Mouse (Mus musculus) urinary bladder, adult 18-20 months (tissue): ENCODE measurements around the gene Tead2.
"Not testable (repeated sequence)": the region's sequence is repeated elsewhere in the genome, so short reads cannot be mapped to it uniquely, and the experiment has no call there.

Source experiments
- DNase-seq, 2 experiments: peaks; one replicate each; pipeline ENCODE4 v3.0.0; 2022; ENCODE audit warnings: low spot score in 2 of 2, mixed read lengths in 2 of 2

Gene Tead2

GRCm38 (mm10) chr7:45228548-45228947, 13.0 kb downstream of the Tead2 start:
- no peak for DNase-seq

- DNase-seq = no peak
Measured at GRCm38 (mm10) chr7:45229046-45229445, 13.5 kb downstream of the Tead2 start.

GRCm38 (mm10) chr7:45229459-45230203, 14.1 kb downstream of the Tead2 start:
- DNase-seq = no peak

GRCm38 (mm10) chr7:45231192-45231591, 15.6 kb downstream of the Tead2 start:
- no peak for DNase-seq

- DNase-seq = no peak
Measured at GRCm38 (mm10) chr7:45231941-45232340, 16.4 kb downstream of the Tead2 start.

- no peak for DNase-seq
Measured at GRCm38 (mm10) chr7:45232716-45233465, 17.3 kb downstream of the Tead2 start.

DNA sequence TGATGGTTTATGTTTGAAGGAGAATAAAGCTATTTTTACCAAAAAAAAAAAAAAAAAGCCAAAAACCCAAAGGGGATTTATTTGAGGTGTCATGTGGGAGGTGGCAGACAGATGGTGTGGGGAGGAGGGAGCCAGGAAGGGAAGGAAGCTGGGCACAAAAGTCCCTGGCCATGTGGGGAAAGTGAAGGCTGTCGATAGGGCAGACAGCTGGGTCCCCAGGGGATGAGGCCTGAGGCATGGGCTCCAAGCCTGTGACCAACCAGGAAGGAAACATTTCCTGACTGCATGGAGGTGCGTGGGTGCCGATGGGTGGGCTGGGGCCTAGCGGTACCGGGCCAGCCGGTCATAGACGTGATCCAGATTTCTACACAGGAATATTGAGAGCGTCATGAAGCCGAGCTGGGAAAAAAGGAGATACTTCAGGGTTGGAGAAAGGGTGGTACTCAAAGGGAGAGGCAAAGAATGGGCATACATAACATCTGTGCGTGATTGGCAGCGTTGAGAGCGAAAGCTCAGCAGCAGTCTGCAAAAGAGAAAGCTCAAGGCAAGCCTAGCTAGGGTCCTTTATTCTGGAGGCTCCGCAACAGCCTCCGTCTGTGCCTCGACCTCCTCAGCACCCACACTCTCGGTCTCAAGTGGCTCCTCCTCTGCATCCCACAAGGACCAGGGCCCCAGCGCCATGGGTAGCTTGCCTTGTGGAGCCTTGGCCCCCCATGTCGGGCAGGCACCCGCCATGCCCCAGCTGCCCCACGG, 18.2 kb downstream of the Tead2 start:
- no peak for DNase-seq

- DNase-seq = no peak
Measured at GRCm38 (mm10) chr7:45234333-45234841, 18.8 kb downstream of the Tead2 start.

- peak in 1 of 2 experiments; percentile 27 for DNase-seq
Measured at GRCm38 (mm10) chr7:45234922-45235571, 19.5 kb downstream of the Tead2 start.

- DNase-seq = no peak
Measured at GRCm38 (mm10) chr7:45235656-45236180, 20.2 kb downstream of the Tead2 start.

DNA sequence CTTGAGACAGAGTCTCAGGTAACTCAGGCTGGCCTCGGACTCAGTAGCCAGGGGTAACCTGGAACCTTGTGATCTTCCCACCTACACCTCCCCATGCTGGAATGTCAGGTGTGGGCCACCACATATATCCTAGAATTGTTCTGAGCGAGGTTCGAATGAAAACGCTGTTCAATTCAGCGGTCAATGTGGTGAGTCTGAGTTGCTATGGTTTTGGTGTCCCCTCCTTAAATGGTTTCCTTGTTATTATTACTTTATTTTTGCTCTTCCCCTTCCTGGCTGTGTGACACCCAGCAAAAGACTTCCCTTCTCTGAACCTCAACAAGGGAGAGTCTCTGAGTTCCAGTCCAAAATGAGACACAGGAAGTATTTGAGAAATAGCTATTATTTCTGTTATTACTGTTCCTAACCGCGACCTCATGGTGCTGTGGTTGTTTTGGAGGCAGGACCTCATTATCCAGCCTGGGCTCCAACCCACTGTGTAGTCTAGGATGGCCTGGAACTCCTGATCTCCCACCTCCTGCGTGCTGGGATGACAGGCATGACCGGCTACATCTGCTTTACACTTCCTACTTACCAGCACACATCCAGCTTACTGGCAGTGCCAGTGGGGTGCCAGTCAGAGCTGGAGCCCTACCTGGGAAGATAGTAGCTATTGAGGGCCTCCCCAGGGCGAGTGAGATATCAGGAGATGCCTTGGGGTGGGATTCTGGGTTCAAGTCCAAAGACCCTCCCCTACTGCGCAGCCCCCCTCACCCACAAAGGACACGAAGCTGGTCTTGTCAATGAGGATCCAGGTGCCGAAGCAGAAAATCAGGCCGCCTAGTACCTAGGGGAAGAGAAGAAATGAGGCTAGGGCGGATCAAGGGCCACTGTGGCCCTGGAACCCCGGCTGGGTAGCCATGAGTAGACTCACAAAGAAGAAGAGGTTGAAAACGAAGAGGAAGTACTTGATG, 22.5 kb downstream of the Tead2 start:
- DNase-seq = no peak

- DNase-seq = no peak
Measured at GRCm38 (mm10) chr7:45238723-45239496, 23.4 kb downstream of the Tead2 start, which contains the start of gene Cd37. Gene Cd37, minus strand, starts transcription at chr7:45239115.

- no peak for DNase-seq
Measured at GRCm38 (mm10) chr7:45240109-45240508, 24.6 kb downstream of the Tead2 start.

GRCm38 (mm10) chr7:45240633-45241388, 25.3 kb downstream of the Tead2 start, which contains the start of gene Slc6a16:
Gene Slc6a16, plus strand, starts transcription at chr7:45241085.
- DNase-seq = no peak

DNA sequence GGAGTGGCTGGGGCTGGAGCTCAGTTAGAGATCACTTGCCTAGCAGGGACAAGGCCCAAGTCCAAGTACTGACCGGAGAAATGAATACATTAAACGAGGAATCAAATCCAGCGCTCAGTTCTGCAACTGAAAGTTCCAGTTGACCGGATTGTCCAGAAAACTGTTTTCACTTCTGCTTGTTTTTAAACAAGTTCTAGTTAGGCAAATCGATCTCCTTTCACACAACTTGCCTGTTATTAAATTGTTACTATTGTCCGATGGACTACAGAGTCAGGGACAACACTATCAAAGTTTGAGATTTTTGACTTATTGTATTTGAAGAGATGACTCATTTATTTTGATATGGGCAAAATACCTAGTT, 25.8 kb downstream of the Tead2 start:
- DNase-seq = no peak

GRCm38 (mm10) chr7:45247666-45248065, 32.1 kb downstream of the Tead2 start:
- DNase-seq = no peak

DNA sequence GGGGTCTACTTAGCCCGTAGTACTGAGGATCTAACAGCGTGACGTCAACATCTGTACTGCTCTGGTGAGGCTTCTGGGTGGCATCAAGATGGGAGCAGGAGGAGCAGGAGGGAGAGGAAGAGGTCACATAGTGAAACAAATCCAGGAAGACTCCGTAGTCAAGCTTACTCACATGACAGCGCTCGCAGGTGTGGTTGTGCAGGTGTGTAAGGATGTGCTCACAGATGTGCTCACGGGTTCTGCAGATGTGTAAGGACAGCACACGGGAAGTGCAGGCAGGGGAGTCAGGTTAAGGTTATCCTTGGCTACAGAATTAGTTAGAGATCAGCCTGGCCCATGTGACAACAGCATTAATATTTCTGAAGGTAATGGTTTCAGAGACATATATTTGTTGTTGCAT, 38.3 kb downstream of the Tead2 start:
- no peak for DNase-seq

DNA sequence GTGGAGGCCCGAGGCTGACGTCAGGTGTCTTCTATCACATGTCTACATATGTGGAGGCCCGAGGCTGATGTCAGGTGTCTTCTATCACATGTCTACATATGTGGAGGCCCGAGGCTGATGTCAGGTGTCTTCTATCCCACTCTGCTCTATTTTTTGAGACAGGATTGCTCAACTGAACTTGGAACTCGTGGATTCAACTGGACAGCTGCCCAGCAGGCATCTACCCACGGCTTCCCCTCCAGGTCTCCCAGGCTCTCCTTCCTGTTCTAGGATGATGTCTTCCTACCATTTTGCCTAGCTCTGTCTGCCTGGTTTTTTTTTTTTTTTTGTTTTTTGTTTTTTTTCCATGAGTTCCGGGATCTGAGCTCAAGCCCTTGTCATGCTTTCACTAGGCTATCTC, 40.3 kb downstream of the Tead2 start:
- DNase-seq = not testable (repeated sequence)
